Mouse (Mus musculus): ENCODE data around the gene Zfp362. TPM values are rescaled to one million over a fixed set of nuclear protein-coding genes. Genes with fewer than 3 reads are reported as not detected.

Zfp362 gene
- total and polyA plus RNA-seq, 2 experiments from 2014 or later, result 27.0 to 33.3 TPM

GRCm38 (mm10) chr4:128740878-128741277 lies 65.0 kb downstream of the Zfp362 start:
- Histone ChIP-seq H3K4me3 (ENCODE audit: low read depth, low read length) (no peak overlapping the region), H3K36me3 (ENCODE audit: insufficient read depth, low read length) (peaks cover 26% of the 10 kb centered on the region), H3K9me3 (ENCODE audit: low read length) (no peaks in the 10 kb centered on the region), H3K4me1 (ENCODE audit: insufficient read depth, low read length) (peaks cover 12% of the 10 kb centered on the region), H3K27ac (ENCODE audit: low read depth, low read length) (no peak overlapping the region), H3K9ac (replicated peaks; ENCODE audit: low read length, poor library complexity, severe bottlenecking) (no peak overlapping the region), H3K4me2 (ENCODE audit: low read depth, low read length, poor library complexity, severe bottlenecking) (no peak overlapping the region), H3K27me3 (ENCODE audit: insufficient read depth, low read length) (no peaks in the 10 kb centered on the region)
- ATAC-seq (ENCODE audit: low FRiP score), result no peak
- DNase-seq (ENCODE audit: low spot score), result no peak
- 72% methylated on average over 1 of the region's 1 CpGs for WGBS
- no peak for TF ChIP-seq CTCF (IDR thresholded peaks at IDR 0.05)

- ATAC-seq (ENCODE audit: low FRiP score), result no peak
- Histone ChIP-seq H3K27ac (ENCODE audit: low read depth, low read length) (peak overlapping the region; percentile 57; the same call in 1 of the 2 replicates), H3K4me1 (ENCODE audit: insufficient read depth, low read length) (peaks cover 35% of the 10 kb centered on the region), H3K9ac (replicated peaks; ENCODE audit: low read length, poor library complexity, severe bottlenecking) (0 out of 2 replicates have a peak overlapping the region, but pooled peaks have one; percentile 24), H3K36me3 (ENCODE audit: insufficient read depth, low read length) (peaks cover 2% of the 10 kb centered on the region; the same call in 1 of the 2 replicates), H3K4me3 (ENCODE audit: low read depth, low read length) (no peak overlapping the region), H3K9me3 (ENCODE audit: low read length) (no peaks in the 10 kb centered on the region), H3K4me2 (ENCODE audit: low read depth, low read length, poor library complexity, severe bottlenecking) (no peak overlapping the region; the same call in 1 of the 2 replicates), H3K27me3 (ENCODE audit: insufficient read depth, low read length) (no peaks in the 10 kb centered on the region)
- no peak for TF ChIP-seq CTCF (IDR thresholded peaks at IDR 0.05)
- DNase-seq (ENCODE audit: low spot score), result no peak
- 43% methylated on average over 14 of the region's 14 CpGs for WGBS
Observed at GRCm38 (mm10) chr4:128737825-128738610, 67.8 kb downstream of the Zfp362 start.

GRCm38 (mm10) chr4:128737137-128737589 lies 68.7 kb downstream of the Zfp362 start:
- Histone ChIP-seq H3K4me2 (ENCODE audit: low read depth, low read length, poor library complexity, severe bottlenecking) (peak overlapping the region; percentile 16; the same call in 1 of the 2 replicates), H3K9ac (replicated peaks; ENCODE audit: low read length, poor library complexity, severe bottlenecking) (no peak overlapping the region), H3K36me3 (ENCODE audit: insufficient read depth, low read length) (peaks cover 2% of the 10 kb centered on the region; the same call in 1 of the 2 replicates), H3K27me3 (ENCODE audit: insufficient read depth, low read length) (no peaks in the 10 kb centered on the region), H3K9me3 (ENCODE audit: low read length) (no peaks in the 10 kb centered on the region), H3K4me3 (ENCODE audit: low read depth, low read length) (no peak overlapping the region), H3K4me1 (ENCODE audit: insufficient read depth, low read length) (peaks cover 35% of the 10 kb centered on the region), H3K27ac (ENCODE audit: low read depth, low read length) (peak overlapping the region; percentile 70)
- ATAC-seq (ENCODE audit: low FRiP score), result no peak
- DNase-seq (ENCODE audit: low spot score), result peak; percentile 40
- TF ChIP-seq CTCF (IDR thresholded peaks at IDR 0.05), result no peak
- WGBS, result 2% methylated on average over 6 of the region's 6 CpGs

- Histone ChIP-seq H3K36me3 (ENCODE audit: insufficient read depth, low read length) (peaks cover 2% of the 10 kb centered on the region; the same call in 1 of the 2 replicates), H3K9ac (replicated peaks; ENCODE audit: low read length, poor library complexity, severe bottlenecking) (peak overlapping the region; percentile 36; the same call in 1 of the 2 replicates), H3K9me3 (ENCODE audit: low read length) (no peaks in the 10 kb centered on the region), H3K4me1 (ENCODE audit: insufficient read depth, low read length) (peaks cover 37% of the 10 kb centered on the region), H3K4me2 (ENCODE audit: low read depth, low read length, poor library complexity, severe bottlenecking) (0 out of 2 replicates have a peak overlapping the region, but pooled peaks have one; percentile 6), H3K27me3 (ENCODE audit: insufficient read depth, low read length) (no peaks in the 10 kb centered on the region), H3K4me3 (ENCODE audit: low read depth, low read length) (no peak overlapping the region), H3K27ac (ENCODE audit: low read depth, low read length) (peak overlapping the region; percentile 47)
- no peak for DNase-seq (ENCODE audit: low spot score)
- WGBS, result 51% methylated on average over 18 of the region's 18 CpGs
- TF ChIP-seq CTCF (IDR thresholded peaks at IDR 0.05), result no peak
- ATAC-seq (ENCODE audit: low FRiP score), result no peak
Observed at GRCm38 (mm10) chr4:128734721-128735671, 70.8 kb downstream of the Zfp362 start.

GRCm38 (mm10) chr4:128734217-128734616 lies 71.6 kb downstream of the Zfp362 start:
- 11% methylated on average over 5 of the region's 5 CpGs for WGBS
- peak; percentile 71 for ATAC-seq (ENCODE audit: low FRiP score)
- H3K9me3 ChIP-seq (ENCODE audit: low read length), result no peaks in the 10 kb centered on the region
- 0 out of 2 replicates have a peak overlapping the region, but pooled peaks have one; percentile 6 for H3K4me2 ChIP-seq (ENCODE audit: low read depth, low read length, poor library complexity, severe bottlenecking)
- peak overlapping the region; percentile 57 for H3K27ac ChIP-seq (ENCODE audit: low read depth, low read length)
- no peaks in the 10 kb centered on the region for H3K27me3 ChIP-seq (ENCODE audit: insufficient read depth, low read length)
- H3K36me3 ChIP-seq (ENCODE audit: insufficient read depth, low read length), result peaks cover 2% of the 10 kb centered on the region; the same call in 1 of the 2 replicates
- peak; percentile 92 for DNase-seq (ENCODE audit: low spot score)
- no peak overlapping the region for H3K4me3 ChIP-seq (ENCODE audit: low read depth, low read length)
- H3K4me1 ChIP-seq (ENCODE audit: insufficient read depth, low read length), result peaks cover 39% of the 10 kb centered on the region
- 0 out of 2 replicates have a peak overlapping the region, but pooled peaks have one; percentile 36 for H3K9ac ChIP-seq (replicated peaks; ENCODE audit: low read length, poor library complexity, severe bottlenecking)
- TF ChIP-seq CTCF (IDR thresholded peaks at IDR 0.05), result no peak
